Mouse (Mus musculus) cortical plate, adult 2 months (tissue): ENCODE results near the gene Zfp821.

Experiments
- CTCF ChIP-seq: fragments of 200-500 bp; IDR thresholded peaks from 2 replicates; pipeline ENCODE4 v1.5.1; 2011; ENCODE audit warnings: mild to moderate bottlenecking, control low read depth, low read length; ENCODE audit not compliant: insufficient read depth; ENCODE audit errors: extremely low read depth
- POLR2A ChIP-seq: fragments of 200-500 bp; IDR thresholded peaks from 2 replicates; pipeline ENCODE4 v1.6.1; 2011; ENCODE audit warnings: mild to moderate bottlenecking, low read length, control low read depth; ENCODE audit not compliant: insufficient read depth; ENCODE audit errors: extremely low read depth

DNA sequence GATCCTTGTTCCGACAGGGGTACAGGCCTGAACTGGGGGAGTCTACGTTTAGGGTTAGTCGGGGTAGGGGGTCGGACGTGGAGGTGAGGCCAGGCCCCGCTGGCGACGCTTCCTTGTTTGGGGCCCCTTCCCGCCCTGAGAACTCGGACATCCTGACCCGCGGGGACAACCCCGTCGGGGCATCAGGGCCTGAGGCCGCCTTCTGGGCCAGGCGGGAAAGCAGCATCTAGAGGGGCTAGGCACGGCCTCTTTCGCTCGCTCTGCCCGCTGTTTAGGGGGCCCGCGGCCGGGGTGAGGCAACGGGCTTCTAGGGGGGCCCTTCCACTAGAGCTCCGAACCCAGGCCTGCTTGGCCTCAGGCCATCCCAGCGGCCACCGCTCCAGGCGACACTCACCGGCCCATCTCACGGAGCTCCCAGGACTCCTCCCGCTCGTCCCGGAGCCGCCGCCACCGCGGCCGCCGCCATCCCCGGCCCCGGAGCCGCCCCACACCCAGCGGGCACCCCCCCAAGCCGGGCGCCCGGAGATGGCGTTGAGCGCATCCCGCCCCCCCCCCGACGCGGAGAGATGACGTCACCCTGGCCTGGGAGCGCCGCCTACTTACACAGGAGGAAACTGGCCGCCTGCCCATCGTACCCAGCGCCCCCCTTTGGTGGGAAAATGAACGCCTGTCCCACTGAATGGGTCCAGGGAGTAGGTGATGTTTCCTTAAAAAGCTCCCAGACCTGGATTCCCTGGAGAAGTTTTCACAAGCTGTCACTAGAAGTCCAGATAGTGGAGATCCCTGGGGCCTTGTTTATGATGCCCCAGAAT, 32.1 kb downstream of the Zfp821 start, which contains the start of gene Atxn1l:
- TF ChIP-seq CTCF = peak; percentile 39
- no peak for TF ChIP-seq POLR2A
